Mouse (Mus musculus) gastrocnemius, adult 18-20 months (tissue): Measurements from ENCODE around the gene Rraga. TPM values are rescaled to one million over a fixed set of nuclear protein-coding genes. Genes with fewer than 3 reads are reported as not detected.

Experiments used
- DNase-seq: peaks from one replicate; pipeline ENCODE4 v3.0.0; 2021; ENCODE audit warnings: low spot score
- long read RNA-seq, 2 experiments: library from polyadenylated mRNA; stranded (forward); transcript quantifications; one replicate each; pipeline ENCODE4 v2.0.0; 2021
- total RNA-seq, 2 experiments: library from RNA; stranded (reverse); gene quantifications; 2 replicates each; pipeline ENCODE4 v1.2.3; 2021

Gene Rraga
- total RNA-seq, result 10 to 100 TPM; 48.6 to 51.3 TPM
- long read RNA-seq, experiment 1, transcript Rraga-201 (1 exons, 1,618 nt), result major isoform, 62 of 62 reads
- long read RNA-seq, experiment 1, partial matches to known transcripts, result 0 of 62 reads
- long read RNA-seq, experiment 1, other reads (novel, unspliced or antisense), result 0 of 62 reads
- long read RNA-seq, experiment 2, transcript Rraga-201 (1 exons, 1,618 nt), result major isoform, 55 of 55 reads
- long read RNA-seq, experiment 2, partial matches to known transcripts, result 0 of 55 reads
- long read RNA-seq, experiment 2, other reads (novel, unspliced or antisense), result 0 of 55 reads

DNA sequence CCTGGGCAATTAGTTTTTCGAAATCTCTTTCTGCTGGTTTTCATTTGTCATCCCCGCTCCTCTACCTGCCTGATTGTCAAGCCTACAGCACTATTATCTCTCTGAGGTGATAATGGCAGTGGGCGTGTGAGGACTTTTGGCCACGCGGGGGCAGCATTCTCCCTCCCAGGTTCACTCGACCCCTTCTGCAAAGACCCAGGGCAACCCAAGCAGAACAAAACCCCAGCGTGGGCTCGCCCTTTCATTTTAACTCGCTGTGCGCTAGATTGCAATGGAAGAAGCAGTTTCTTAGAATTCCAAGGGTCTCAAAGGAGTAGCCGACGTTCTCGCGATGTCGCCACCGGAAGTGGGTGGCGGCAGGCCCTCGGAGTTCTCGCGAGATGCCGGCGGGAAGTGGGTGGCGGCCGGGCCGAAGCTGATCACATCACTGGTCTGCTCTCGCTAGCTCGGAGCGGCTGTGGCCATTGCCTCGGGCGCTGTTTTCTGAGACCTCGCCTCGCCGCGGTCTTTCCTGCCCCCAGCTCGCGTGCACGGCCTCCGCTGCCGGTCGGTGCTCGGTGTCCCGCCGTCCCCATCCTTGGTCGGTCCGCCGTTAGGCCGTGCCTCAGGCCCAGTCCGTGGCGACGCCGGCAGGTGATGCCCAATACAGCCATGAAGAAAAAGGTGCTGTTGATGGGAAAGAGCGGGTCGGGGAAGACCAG is at the start of gene Rraga:
Rraga (plus strand) TSS at position 386 of the 701 bp plus-strand sequence.
- DNase-seq, result peak; percentile 97

GRCm38 (mm10) chr4:86527162-86528136 is 48.0 kb upstream of the Rraga start:
- peak; percentile 13 for DNase-seq

DNA sequence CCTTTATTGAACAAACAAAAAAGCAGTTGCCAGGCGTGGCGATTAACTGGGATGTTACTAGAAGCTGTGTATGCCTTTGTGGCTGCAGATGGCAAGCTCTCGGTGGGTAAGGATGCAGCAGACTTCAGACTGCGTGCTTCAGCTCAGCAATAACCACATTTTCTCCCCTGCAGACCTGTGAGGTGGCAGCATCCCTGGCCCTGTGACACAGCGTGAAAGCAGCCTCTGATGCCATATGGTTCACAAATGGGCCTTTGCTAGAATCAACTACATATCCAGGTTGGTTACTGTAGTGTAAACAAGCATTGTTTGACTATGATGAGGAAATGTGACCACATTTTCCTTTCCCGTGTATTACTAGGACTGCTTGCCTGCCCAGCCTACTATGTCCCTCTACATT is 46.3 kb upstream of the Rraga start:
- DNase-seq, result no peak

DNA sequence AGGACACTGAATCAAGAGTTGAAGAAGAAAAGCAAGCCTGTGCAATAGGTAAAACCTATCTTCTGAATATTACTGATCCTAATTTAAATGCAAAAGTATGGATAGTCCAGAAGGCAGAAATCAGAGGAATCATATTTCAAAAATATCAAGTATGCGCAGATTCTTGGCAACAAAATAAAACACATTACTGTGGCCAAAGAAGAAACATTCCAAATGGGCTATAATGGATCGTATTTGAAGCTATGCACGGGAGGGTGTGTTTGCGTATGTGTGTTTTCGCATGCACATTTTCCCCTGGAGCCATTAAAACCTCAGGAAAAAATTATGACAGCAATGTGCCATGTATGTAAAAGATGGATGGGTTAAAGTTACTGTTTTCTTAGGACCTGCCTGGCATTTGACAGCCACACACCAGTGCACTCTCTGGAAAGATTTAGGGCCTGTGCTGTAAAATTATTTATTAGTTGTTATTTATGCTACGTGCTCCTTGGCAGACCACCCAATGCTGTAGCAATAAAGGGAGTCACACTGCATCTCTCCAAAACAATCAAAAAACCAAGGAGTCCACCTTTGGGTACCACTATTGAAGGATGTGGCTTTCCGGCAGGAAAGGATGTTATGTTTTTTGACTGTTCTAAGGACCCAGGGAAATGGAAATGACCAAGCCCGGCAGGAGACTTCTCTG is 41.9 kb upstream of the Rraga start:
- no peak for DNase-seq

- DNase-seq, result peak; percentile 11
These were observed 41.4 kb upstream of the Rraga start for GRCm38 (mm10) chr4:86534091-86534481.

GRCm38 (mm10) chr4:86537972-86538371 is 37.5 kb upstream of the Rraga start:
- DNase-seq, result peak; percentile 30

- no peak for DNase-seq
These were observed 36.5 kb upstream of the Rraga start for GRCm38 (mm10) chr4:86538936-86539335.

GRCm38 (mm10) chr4:86541573-86541972 is 33.9 kb upstream of the Rraga start:
- DNase-seq, result no peak

DNA sequence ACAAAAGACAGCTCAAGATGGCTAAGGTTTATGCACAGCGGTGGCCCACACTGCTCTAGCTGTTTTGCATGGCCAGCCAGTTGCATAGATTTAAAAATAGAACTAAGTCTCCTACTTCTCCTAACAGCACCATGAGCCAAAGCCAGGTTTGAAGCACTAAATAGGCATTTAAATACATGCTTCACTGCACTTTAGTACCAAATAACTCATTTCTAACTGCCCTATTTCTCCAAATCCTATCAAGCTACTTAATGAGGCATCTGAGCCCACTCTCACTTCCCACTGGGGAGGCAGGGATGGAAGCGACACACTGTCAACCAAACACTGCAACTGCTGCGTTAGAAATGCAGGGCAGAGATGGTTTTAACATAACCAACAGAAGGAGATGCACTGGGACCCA is 31.5 kb upstream of the Rraga start:
- DNase-seq, result no peak

GRCm38 (mm10) chr4:86545615-86546014 is 29.9 kb upstream of the Rraga start:
- DNase-seq, result no peak

GRCm38 (mm10) chr4:86548332-86548731 is 27.1 kb upstream of the Rraga start:
- DNase-seq, result peak; percentile 15

GRCm38 (mm10) chr4:86555035-86555707 is 20.3 kb upstream of the Rraga start:
- DNase-seq, result peak; percentile 35

DNA sequence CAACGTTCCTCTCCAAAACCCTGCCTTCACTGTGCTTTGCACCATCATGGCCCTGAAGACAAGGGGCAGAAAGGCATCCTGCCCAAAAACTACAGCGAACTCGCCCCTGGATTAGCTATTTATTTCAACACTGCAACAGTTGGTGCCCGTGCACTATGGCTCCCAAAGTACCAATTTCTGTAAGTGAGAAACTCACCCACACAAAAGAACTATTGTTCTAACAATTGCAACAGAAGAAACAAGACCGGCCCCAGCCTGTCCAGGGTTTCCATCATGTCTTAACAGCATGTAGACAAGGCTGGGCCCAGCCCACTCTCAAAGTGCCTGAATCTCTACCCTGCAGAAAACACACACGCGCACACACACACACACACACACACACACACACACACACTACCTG is 18.1 kb upstream of the Rraga start:
- DNase-seq, result no peak

DNA sequence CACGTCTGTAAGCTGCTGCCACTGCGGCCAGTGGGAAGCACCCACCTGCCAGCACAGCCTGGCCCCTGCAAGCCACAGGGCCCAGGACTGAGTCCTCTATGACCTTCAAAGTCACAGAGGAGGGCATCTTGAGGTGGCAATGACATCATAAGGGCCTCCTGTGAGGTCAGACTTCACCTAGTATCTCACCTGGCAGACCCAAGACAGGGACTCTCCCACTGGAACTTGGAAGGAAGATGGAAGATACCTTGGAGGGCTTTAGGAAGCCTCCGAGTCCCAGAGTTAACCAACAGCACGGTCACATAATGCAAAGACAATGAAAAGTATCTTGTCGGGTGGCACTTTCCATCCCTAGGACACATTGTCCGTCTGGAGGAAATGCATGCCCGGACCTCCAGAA is 17.2 kb upstream of the Rraga start, which contains the start of gene Saxo1:
Saxo1 (minus strand) TSS at position 101 of the 400 bp plus-strand sequence.
- no peak for DNase-seq

DNA sequence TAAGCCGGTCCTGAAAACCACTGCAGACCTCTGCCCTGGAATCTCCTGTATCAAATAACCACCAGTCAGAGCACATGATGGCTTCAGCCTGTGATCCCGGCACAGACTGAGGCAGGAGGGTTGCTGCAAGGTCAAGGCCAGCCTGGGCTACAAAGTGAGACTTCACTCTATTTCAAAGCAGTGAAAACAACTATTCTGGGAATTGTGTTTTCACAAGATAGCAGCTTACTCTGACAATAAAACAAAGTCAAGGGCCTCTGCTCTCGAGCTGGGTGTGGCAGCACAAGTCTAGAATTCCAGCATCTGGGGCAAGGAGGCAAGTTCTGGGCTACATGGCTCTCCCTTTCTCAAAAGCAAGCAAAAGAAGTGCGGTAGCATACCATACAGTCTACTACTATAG is 16.5 kb upstream of the Rraga start:
- no peak for DNase-seq

- no peak for DNase-seq
These were observed 14.4 kb upstream of the Rraga start for GRCm38 (mm10) chr4:86561061-86561460.

- peak; percentile 3 for DNase-seq
These were observed 557 bp upstream of the Rraga start for GRCm38 (mm10) chr4:86574939-86575282.

DNA sequence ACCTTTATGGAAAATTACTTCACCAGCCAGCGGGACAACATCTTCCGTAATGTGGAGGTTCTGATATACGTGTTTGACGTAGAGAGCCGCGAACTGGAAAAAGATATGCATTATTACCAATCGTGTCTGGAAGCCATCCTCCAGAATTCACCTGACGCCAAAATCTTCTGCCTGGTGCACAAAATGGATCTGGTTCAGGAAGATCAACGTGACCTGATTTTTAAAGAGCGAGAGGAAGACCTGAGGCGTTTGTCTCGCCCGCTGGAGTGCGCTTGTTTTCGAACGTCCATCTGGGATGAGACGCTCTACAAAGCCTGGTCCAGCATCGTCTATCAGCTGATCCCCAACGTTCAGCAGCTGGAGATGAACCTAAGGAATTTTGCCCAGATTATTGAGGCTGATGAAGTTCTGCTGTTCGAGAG is 663 bp downstream of the Rraga start:
- DNase-seq, result no peak

- DNase-seq, result no peak
These were observed 1.3 kb downstream of the Rraga start for GRCm38 (mm10) chr4:86576630-86577225.

- DNase-seq, result no peak
These were observed 4.6 kb downstream of the Rraga start for GRCm38 (mm10) chr4:86580056-86580455.
